Comparison of ENCODE assay signal across 8 mouse cellular contexts in the genomic region with DNA sequence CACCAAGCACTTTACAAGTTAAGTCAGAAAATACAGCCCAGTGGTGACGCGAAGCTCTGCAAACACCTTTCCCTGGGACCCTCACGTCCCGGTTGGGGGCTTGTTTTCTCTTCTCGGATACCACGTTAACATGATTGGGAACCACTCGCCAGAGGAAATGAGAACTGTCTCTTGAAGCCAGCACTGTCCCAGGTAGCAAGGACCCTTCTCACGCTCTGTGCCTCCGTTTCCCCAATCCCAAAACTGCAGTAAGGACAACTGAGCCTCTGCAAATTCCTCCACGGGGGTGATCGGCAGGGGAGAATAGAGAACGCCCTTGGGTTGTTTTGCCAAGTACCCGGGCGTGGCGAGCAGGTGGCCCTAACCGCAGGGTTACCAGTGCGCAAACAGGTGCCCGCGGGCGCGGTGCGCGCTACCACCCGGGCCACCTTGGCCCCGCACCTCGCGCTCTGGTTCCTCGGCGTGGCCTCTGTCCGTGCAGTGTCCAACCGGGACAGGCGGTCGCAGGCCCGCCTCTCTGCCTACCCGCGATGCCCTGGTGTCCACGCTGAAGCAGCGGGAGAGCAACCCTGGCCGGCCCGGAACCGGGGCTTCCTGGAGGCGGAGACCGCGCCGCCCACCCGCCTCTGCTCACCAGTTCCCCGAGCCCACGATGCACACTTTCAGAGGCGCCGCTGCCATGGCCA. TPM values are rescaled to one million over a fixed set of nuclear protein-coding genes. Genes with fewer than 3 reads are reported as not detected.
DNase-seq lines count a peak whose midpoint lies in the region; ATAC-seq and TF ChIP-seq lines count a peak whose summit lies in the region.

No protein-coding gene starts in this region.

- peaks cover 17% of the 10 kb centered on the region for H3K4me1 ChIP-seq in heart, embryonic 15.5 days (replicated peaks)
- peaks cover 2% of the 10 kb centered on the region for H3K4me1 ChIP-seq in ES-Bruce4 (ENCODE audit: control insufficient read depth, insufficient read depth, low read length)
- peaks cover 14% of the 10 kb centered on the region for H3K4me1 ChIP-seq in embryonic facial prominence, embryonic 13.5 days
- H3K4me1 ChIP-seq in limb, embryonic 12.5 days (replicated peaks), result peaks cover 16% of the 10 kb centered on the region
- H3K4me1 ChIP-seq in neural tube, embryonic 14.5 days (ENCODE audit: control insufficient read depth, insufficient read depth, low read length), result peaks cover 7% of the 10 kb centered on the region; the same call in 1 of the 2 replicates

- H3K27ac ChIP-seq in heart, embryonic 15.5 days, result peak overlapping the region; percentile 89
- H3K27ac ChIP-seq in ES-Bruce4 (ENCODE audit: insufficient read depth, low read length), result no peak overlapping the region
- peak overlapping the region; percentile 78 for H3K27ac ChIP-seq in embryonic facial prominence, embryonic 13.5 days
- H3K27ac ChIP-seq in limb, embryonic 12.5 days, result peak overlapping the region; percentile 59
- H3K27ac ChIP-seq in neural tube, embryonic 14.5 days (ENCODE audit: low read depth, low read length), result peak overlapping the region; percentile 64

- H3K27me3 ChIP-seq in heart, embryonic 15.5 days, result no peaks in the 10 kb centered on the region
- no peaks in the 10 kb centered on the region for H3K27me3 ChIP-seq in ES-Bruce4 (ENCODE audit: control insufficient read depth, insufficient read depth, low read length, poor library complexity, severe bottlenecking)
- no peaks in the 10 kb centered on the region for H3K27me3 ChIP-seq in embryonic facial prominence, embryonic 13.5 days
- peaks cover 6% of the 10 kb centered on the region; the same call in 1 of the 2 replicates for H3K27me3 ChIP-seq in limb, embryonic 12.5 days
- H3K27me3 ChIP-seq in neural tube, embryonic 14.5 days (ENCODE audit: control insufficient read depth, insufficient read depth, low read length), result no peaks in the 10 kb centered on the region

- TF ChIP-seq CTCF in ES-Bruce4 (IDR thresholded peaks at IDR 0.05; ENCODE audit: low read depth, low read length), result no peak

- H3K9ac ChIP-seq in heart, embryonic 15.5 days, result peak overlapping the region; percentile 82
- H3K9ac ChIP-seq in ES-Bruce4 (ENCODE audit: low read depth, poor library complexity, severe bottlenecking), result peak overlapping the region; percentile 54
- peak overlapping the region; percentile 80 for H3K9ac ChIP-seq in embryonic facial prominence, embryonic 13.5 days
- peak overlapping the region; percentile 62 for H3K9ac ChIP-seq in limb, embryonic 12.5 days (replicated peaks)
- peak overlapping the region; percentile 80 for H3K9ac ChIP-seq in neural tube, embryonic 14.5 days (replicated peaks; ENCODE audit: low read depth, low read length)

- intact Hi-C loops in heart, postnatal 10 days (cut with DNase I), result no loop called here

- peak overlapping the region; percentile 98 for H3K4me2 ChIP-seq in heart, embryonic 15.5 days
- peak overlapping the region; percentile 99 for H3K4me2 ChIP-seq in embryonic facial prominence, embryonic 13.5 days
- H3K4me2 ChIP-seq in limb, embryonic 12.5 days, result peak overlapping the region; percentile 86
- H3K4me2 ChIP-seq in neural tube, embryonic 14.5 days (ENCODE audit: low read depth, low read length), result peak overlapping the region; percentile 99

- peak overlapping the region; percentile 94 for H3K4me3 ChIP-seq in heart, embryonic 15.5 days
- peak overlapping the region; percentile 90 for H3K4me3 ChIP-seq in ES-Bruce4 (ENCODE audit: low read depth, low read length)
- H3K4me3 ChIP-seq in embryonic facial prominence, embryonic 13.5 days, result peak overlapping the region; percentile 79
- peak overlapping the region; percentile 71 for H3K4me3 ChIP-seq in limb, embryonic 12.5 days (replicated peaks)
- peak overlapping the region; percentile 73 for H3K4me3 ChIP-seq in neural tube, embryonic 14.5 days (ENCODE audit: low read depth, low read length)

- no peak for DNase-seq in heart, postnatal 10 days
- DNase-seq in adrenal gland, postnatal 36 days, result no peak
- no peak for DNase-seq in urinary bladder, postnatal 4 days (ENCODE audit: low spot score in 2 of 2)

- no peak for TF ChIP-seq EP300 in ES-Bruce4 (IDR thresholded peaks at IDR 0.05; ENCODE audit: insufficient read depth, low read depth, low read length)

- no peaks in the 10 kb centered on the region for H3K36me3 ChIP-seq in heart, embryonic 15.5 days
- no peaks in the 10 kb centered on the region for H3K36me3 ChIP-seq in ES-Bruce4 (ENCODE audit: control insufficient read depth, insufficient read depth, low read length, poor library complexity, severe bottlenecking)
- no peaks in the 10 kb centered on the region for H3K36me3 ChIP-seq in embryonic facial prominence, embryonic 13.5 days
- no peaks in the 10 kb centered on the region for H3K36me3 ChIP-seq in limb, embryonic 12.5 days
- H3K36me3 ChIP-seq in neural tube, embryonic 14.5 days (ENCODE audit: control insufficient read depth, insufficient read depth, low read length), result no peaks in the 10 kb centered on the region

- H3K9me3 ChIP-seq in heart, embryonic 15.5 days (replicated peaks), result no peaks in the 10 kb centered on the region
- no peaks in the 10 kb centered on the region for H3K9me3 ChIP-seq in ES-Bruce4 (replicated peaks; ENCODE audit: control insufficient read depth, insufficient read depth, low read length, poor library complexity, severe bottlenecking)
- H3K9me3 ChIP-seq in embryonic facial prominence, embryonic 13.5 days, result no peaks in the 10 kb centered on the region
- H3K9me3 ChIP-seq in limb, embryonic 12.5 days, result no peaks in the 10 kb centered on the region
- H3K9me3 ChIP-seq in neural tube, embryonic 14.5 days (ENCODE audit: control insufficient read depth, low read length), result no peaks in the 10 kb centered on the region

- peak; percentile 19 for ATAC-seq in heart, embryonic 15.5 days (replicated peaks; ENCODE audit: insufficient number of reproducible peaks, insufficient read depth, low FRiP score, low read depth)
- peak; percentile 0; the same call in 1 of the 2 replicates for ATAC-seq in embryonic facial prominence, embryonic 13.5 days (ENCODE audit: insufficient number of reproducible peaks, insufficient read depth, low FRiP score, low TSS enrichment, low read depth)
- peak; percentile 31 for ATAC-seq in limb, embryonic 12.5 days (ENCODE audit: insufficient number of reproducible peaks, insufficient read depth, low FRiP score, low TSS enrichment, low read depth)
- ATAC-seq in neural tube, embryonic 14.5 days (ENCODE audit: low read depth), result peak; percentile 55; the same call in 1 of the 2 replicates

- under 1% methylated on average over 50 of the region's 50 CpGs for WGBS in heart, embryonic 15.5 days
- WGBS in embryonic facial prominence, embryonic 13.5 days, result under 1% methylated on average over 50 of the region's 50 CpGs
- WGBS in limb, embryonic 12.5 days, result under 1% methylated on average over 48 of the region's 50 CpGs
- under 1% methylated on average over 50 of the region's 50 CpGs for WGBS in neural tube, embryonic 14.5 days

- TF ChIP-seq POLR2A in ES-Bruce4 (IDR thresholded peaks at IDR 0.05; ENCODE audit: insufficient read depth, low read length), result no peak

RNA-seq across cellular contexts. Expression of a gene that starts 0.6 kb away (rescaled TPM):
- polyA plus RNA-seq in heart, embryonic 15.5 days (2015; fragmentation: Nextera tagmentation; extraction: Ambion mirVana), result 14.5 and 18.8 TPM in 2 replicates
- total RNA-seq in heart, postnatal 10 days (2021), result 10 to 100 TPM; 40.0 to 40.9 TPM
- 14.4 and 14.5 TPM in 2 replicates for polyA plus RNA-seq in ES-Bruce4 (2011; ENCODE audit: insufficient read depth, insufficient read length, low read depth, missing spikeins)
- 10.6 and 10.8 TPM in 2 replicates for polyA plus RNA-seq in embryonic facial prominence, embryonic 13.5 days (2015; fragmentation: Nextera tagmentation; extraction: Ambion mirVana)
- 8.6 and 10.0 TPM in 2 replicates for polyA plus RNA-seq in limb, embryonic 12.5 days (2016; fragmentation: Nextera tagmentation; extraction: Ambion mirVana)
- polyA plus RNA-seq in neural tube, embryonic 14.5 days (2014; fragmentation: Nextera tagmentation; extraction: Ambion mirVana), result 24.9 and 26.0 TPM in 2 replicates
- total RNA-seq in adrenal gland, postnatal 36 days (2021), result 10 to 100 TPM; 25.1 to 48.7 TPM

RNA-seq across cellular contexts. Expression of a gene that starts 45.2 kb away (rescaled TPM):
- 1.3 and 4.8 TPM in 2 replicates for polyA plus RNA-seq in heart, embryonic 15.5 days (2015; fragmentation: Nextera tagmentation; extraction: Ambion mirVana)
- 1 to 10 TPM; 4.6 TPM for total RNA-seq in heart, postnatal 10 days (2021)
- 6.0 and 8.3 TPM in 2 replicates for polyA plus RNA-seq in ES-Bruce4 (2011; ENCODE audit: insufficient read depth, insufficient read length, low read depth, missing spikeins)
- polyA plus RNA-seq in embryonic facial prominence, embryonic 13.5 days (2015; fragmentation: Nextera tagmentation; extraction: Ambion mirVana), result 1.6 and 2.3 TPM in 2 replicates
- polyA plus RNA-seq in limb, embryonic 12.5 days (2016; fragmentation: Nextera tagmentation; extraction: Ambion mirVana), result 3.2 and 3.6 TPM in 2 replicates
- 2.9 and 3.3 TPM in 2 replicates for polyA plus RNA-seq in neural tube, embryonic 14.5 days (2014; fragmentation: Nextera tagmentation; extraction: Ambion mirVana)
- 1 to 10 TPM; 4.9 to 5.2 TPM for total RNA-seq in adrenal gland, postnatal 36 days (2021)

RNA-seq across cellular contexts. Expression of a gene that starts 49.4 kb away (rescaled TPM):
- polyA plus RNA-seq in heart, embryonic 15.5 days (2015; fragmentation: Nextera tagmentation; extraction: Ambion mirVana), result 174 and 306 TPM in 2 replicates
- 10 to 100 TPM; 27.2 to 36.1 TPM for total RNA-seq in heart, postnatal 10 days (2021)
- polyA plus RNA-seq in ES-Bruce4 (2011; ENCODE audit: insufficient read depth, insufficient read length, low read depth, missing spikeins), result 3,274 and 3,343 TPM in 2 replicates
- polyA plus RNA-seq in embryonic facial prominence, embryonic 13.5 days (2015; fragmentation: Nextera tagmentation; extraction: Ambion mirVana), result 519 and 954 TPM in 2 replicates
- 521 and 524 TPM in 2 replicates for polyA plus RNA-seq in limb, embryonic 12.5 days (2016; fragmentation: Nextera tagmentation; extraction: Ambion mirVana)
- 204 and 211 TPM in 2 replicates for polyA plus RNA-seq in neural tube, embryonic 14.5 days (2014; fragmentation: Nextera tagmentation; extraction: Ambion mirVana)
- total RNA-seq in adrenal gland, postnatal 36 days (2021), result 10 to 100 TPM; 43.6 to 64.4 TPM

Comparison
In these comparisons a context has a peak if more than half of its experiments do, and no peak if none do; other contexts are left out.
1. ATAC-seq: peak in every context shown above with its lines; median percentile 55 in neural tube, embryonic 14.5 days; 31 in limb, embryonic 12.5 days; 19 in heart, embryonic 15.5 days; 0 in embryonic facial prominence, embryonic 13.5 days.